Mouse (Mus musculus) E14TG2a.4 (cell line): ENCODE results near the gene Rbbp7.
A peak's percentile ranks its signal among the peaks of the same experiment; 100 is the strongest.

ENCODE experiments used
- H3K27me3 ChIP-seq: 2 replicates; pipeline ENCODE4 v1.6.1; 2014; ENCODE audit warnings: low read length, control low read depth; ENCODE audit not compliant: insufficient read depth
- H3K36me3 ChIP-seq: 2 replicates; pipeline ENCODE4 v1.6.1; 2014; ENCODE audit warnings: low read length, control low read depth; ENCODE audit not compliant: insufficient read depth
- H3K4me1 ChIP-seq: replicated peaks from 2 replicates; pipeline ENCODE4 v1.6.1; 2014; ENCODE audit warnings: low read depth, low read length, control low read depth
- H3K4me3 ChIP-seq: replicated peaks from 2 replicates; pipeline ENCODE4 v1.5.1; 2014; ENCODE audit warnings: mild to moderate bottlenecking, low read length
- H3K9me3 ChIP-seq: 2 replicates; pipeline ENCODE4 v1.6.1; 2014; ENCODE audit warnings: low read length, control low read depth
- CTCF ChIP-seq: conservative IDR thresholded peaks from 2 replicates; pipeline ENCODE4 v1.5.1; 2014; ENCODE audit warnings: low read length
- NANOG ChIP-seq: IDR thresholded peaks from 2 replicates; pipeline ENCODE4 v1.6.1; 2014; ENCODE audit warnings: borderline replicate concordance, low read length, mixed read lengths
- POU5F1 ChIP-seq: IDR thresholded peaks from 2 replicates; pipeline ENCODE4 v1.6.1; 2014; ENCODE audit warnings: low read length, borderline replicate concordance

The Rbbp7 gene

DNA sequence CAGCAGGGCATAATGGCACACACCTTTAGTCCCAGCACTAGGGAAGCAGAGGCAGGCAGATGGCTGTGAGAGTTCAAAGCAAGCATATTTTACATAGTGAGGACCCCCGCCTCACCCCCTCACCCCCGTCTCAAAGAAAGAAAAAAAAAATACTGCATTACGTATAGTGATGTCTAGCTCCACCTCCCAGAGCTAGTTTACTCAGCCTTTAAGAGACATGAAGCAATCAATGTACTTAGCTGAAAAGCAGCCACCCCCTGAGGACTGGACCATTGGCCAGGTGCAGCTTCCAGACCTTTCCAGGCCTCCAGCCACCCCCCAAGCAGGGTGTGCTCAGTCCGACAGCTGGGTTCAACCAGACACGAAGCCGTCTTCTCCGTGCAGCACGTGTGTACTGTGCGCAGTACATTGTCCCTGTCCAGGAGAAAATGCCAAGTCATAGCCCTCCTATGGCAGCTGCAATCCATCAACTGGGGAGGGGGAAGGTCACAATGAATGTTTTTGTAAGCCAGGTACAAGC, 24.0 kb upstream of the Rbbp7 start:
- peaks cover 10% of the 10 kb centered on the region for H3K4me1 ChIP-seq
- H3K36me3 ChIP-seq, result no peaks in the 10 kb centered on the region
- TF ChIP-seq NANOG (no peak), POU5F1 (no peak), CTCF (no peak)

GRCm38 (mm10) chrX:162748696-162749420, 11.3 kb upstream of the Rbbp7 start:
- TF ChIP-seq NANOG (no peak), CTCF (no peak), POU5F1 (no peak)
- Histone ChIP-seq H3K4me1 (peaks cover 5% of the 10 kb centered on the region; the same call in 1 of the 2 replicates), H3K9me3 (no peaks in the 10 kb centered on the region), H3K4me3 (no peak overlapping the region), H3K27me3 (peaks cover 60% of the 10 kb centered on the region), H3K36me3 (no peaks in the 10 kb centered on the region)

More for the DNA sequence above, 24.0 kb upstream of the Rbbp7 start:
- H3K9me3 ChIP-seq, result no peaks in the 10 kb centered on the region
- no peaks in the 10 kb centered on the region for H3K27me3 ChIP-seq
- peak overlapping the region; percentile 64 for H3K4me3 ChIP-seq

DNA sequence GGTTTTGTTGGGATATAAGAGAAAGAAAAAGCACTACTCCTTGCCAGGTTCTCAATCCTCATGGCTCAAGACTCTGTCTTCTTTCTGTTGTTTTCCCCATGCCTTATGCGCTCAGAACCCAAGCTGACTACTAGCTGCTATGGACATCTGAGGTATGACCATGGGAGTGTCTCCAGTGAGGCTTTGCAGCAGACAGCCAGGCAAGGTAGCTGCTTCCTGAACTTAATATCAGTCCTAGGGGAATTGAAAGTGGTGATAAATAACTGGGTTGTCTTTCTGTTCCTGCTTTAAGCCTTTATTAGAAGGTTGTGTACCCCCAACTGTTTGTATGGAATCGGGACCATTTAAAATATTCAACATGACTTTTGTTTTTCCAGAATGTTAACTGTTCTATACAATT, 7.8 kb upstream of the Rbbp7 start:
- no peaks in the 10 kb centered on the region for H3K36me3 ChIP-seq
- TF ChIP-seq POU5F1, result no peak
- TF ChIP-seq CTCF, result no peak
- no peak for TF ChIP-seq NANOG
- peaks cover 23% of the 10 kb centered on the region for H3K4me1 ChIP-seq
- no peak overlapping the region for H3K4me3 ChIP-seq
- peaks cover 61% of the 10 kb centered on the region for H3K27me3 ChIP-seq
- no peaks in the 10 kb centered on the region for H3K9me3 ChIP-seq

DNA sequence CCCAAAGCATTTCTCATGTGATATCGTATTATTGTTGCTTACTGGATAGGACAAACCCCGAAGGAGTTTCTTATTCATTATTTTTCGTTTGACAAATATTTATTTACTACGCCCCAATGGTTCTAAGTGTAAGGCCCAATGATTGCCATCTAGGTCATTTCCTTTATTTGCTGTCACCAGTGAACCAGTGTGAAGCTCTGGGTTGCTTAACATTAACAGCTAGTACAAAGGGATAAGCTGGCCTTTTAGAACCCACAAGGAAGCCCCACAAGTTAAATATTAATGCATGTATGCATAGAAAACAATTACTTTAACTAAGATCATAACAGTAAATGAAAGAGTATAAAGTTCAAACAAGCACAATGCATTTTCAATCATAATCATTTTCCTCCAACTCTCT, 5.9 kb upstream of the Rbbp7 start:
- H3K9me3 ChIP-seq, result no peaks in the 10 kb centered on the region
- no peak overlapping the region for H3K4me3 ChIP-seq
- TF ChIP-seq NANOG (no peak), POU5F1 (no peak), CTCF (no peak)
- H3K36me3 ChIP-seq, result no peaks in the 10 kb centered on the region
- H3K27me3 ChIP-seq, result peaks cover 48% of the 10 kb centered on the region
- peaks cover 39% of the 10 kb centered on the region for H3K4me1 ChIP-seq

DNA sequence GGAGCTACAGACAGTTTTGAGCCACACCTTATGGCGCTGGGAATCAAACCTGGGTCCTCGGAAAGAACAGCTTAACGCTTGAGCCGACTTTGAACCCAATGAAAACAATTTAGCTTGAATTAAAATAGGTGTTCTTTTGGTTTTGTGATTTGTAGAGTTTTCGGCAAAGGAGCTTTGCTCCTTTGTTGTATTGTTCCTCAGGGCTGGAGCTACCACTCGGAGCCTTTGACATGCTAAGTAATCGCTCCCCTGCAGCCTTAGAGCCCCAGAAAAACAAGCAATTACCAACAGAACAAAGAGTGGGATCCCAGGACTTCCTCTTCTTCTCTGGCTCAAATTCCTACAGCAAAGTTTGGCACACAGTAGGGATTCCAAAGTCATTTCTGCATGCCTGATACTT, 4.1 kb upstream of the Rbbp7 start:
- no peak overlapping the region for H3K4me3 ChIP-seq
- H3K9me3 ChIP-seq, result no peaks in the 10 kb centered on the region
- TF ChIP-seq CTCF (no peak), POU5F1 (no peak; the same call in 1 of the 2 replicates), NANOG (peak; percentile 78; the same call in 1 of the 2 replicates)
- no peaks in the 10 kb centered on the region for H3K36me3 ChIP-seq
- H3K27me3 ChIP-seq, result peaks cover 37% of the 10 kb centered on the region
- H3K4me1 ChIP-seq, result peaks cover 40% of the 10 kb centered on the region

DNA sequence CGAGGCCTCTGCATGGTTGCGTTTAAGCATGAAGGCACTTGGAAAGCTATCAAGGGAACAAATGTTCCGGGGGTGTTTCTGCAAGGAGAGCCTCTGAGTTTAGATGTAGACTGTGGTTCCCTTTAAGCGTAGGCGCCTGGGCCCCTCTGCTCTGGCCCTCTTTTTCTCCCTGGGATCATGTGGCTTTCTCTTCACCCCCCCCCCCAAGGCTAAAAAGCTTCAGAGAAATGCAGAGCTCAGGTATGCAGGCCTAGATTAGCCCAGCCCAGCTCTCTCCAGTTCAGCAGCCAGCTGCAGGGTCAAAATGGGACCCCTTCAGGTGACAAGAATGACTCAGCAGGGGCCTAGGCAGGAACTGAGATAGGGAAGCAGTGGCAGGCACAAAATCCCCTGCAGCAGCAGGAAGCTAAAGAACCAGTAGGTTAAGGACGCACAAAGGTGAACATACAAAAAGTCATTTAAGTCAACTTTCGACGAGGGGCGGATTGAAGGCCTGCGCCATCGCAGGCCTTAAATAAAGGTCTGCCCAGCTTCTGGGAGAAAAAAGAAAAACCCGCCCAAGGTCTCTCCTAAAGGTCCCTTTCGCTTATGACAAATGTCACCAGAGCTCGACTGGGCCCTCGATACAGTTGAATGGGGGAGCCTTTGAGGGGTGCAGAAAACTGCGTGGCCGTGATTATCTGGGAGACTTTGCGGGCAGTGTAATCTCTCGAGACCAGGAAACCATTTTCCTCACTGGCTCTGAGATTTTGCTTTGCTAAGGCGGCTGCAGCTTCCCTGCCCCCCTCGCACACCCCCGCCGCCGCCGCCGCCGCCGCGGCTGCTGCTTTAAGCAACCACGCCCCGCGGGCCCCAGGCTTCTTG, 719 bp upstream of the Rbbp7 start:
- H3K9me3 ChIP-seq, result no peaks in the 10 kb centered on the region
- H3K4me1 ChIP-seq, result peaks cover 50% of the 10 kb centered on the region

DNA sequence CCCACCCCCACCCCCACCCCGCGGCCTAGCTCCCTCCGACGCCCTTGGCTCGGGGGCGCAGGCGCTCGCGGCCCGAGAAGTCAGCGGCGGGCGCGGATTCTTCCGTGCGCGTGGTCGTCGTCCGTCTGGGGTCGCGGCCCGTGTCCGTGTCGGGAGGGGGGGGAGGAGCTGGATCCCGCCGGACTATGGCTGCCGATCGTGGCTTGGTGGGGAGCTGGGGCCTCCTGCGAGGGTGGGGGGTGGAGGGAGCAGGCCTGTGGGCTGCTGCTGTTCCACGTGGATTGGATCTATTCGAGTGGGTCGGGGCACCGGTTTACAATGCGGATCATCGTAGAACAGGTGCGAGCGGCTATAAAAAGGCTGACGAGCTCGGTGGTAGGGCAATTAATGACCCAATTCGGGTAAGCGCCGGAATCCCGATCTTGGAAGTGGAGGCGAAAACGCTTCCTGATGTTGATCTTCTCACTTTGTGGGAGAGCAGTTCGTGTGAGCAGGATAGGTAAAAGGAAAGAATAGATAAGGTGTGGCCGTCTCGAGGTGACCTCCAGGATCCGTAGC, 835 bp downstream of the Rbbp7 start:
- H3K4me1 ChIP-seq, result peaks cover 44% of the 10 kb centered on the region
- H3K4me3 ChIP-seq, result peak overlapping the region; percentile 86
- peaks cover 31% of the 10 kb centered on the region for H3K36me3 ChIP-seq
- H3K9me3 ChIP-seq, result no peaks in the 10 kb centered on the region
- peaks cover 7% of the 10 kb centered on the region; the same call in 1 of the 2 replicates for H3K27me3 ChIP-seq
- no peak for TF ChIP-seq POU5F1
- TF ChIP-seq CTCF, result no peak
- no peak for TF ChIP-seq NANOG

More for the DNA sequence above, 719 bp upstream of the Rbbp7 start:
- Histone ChIP-seq H3K4me3 (peak overlapping the region; percentile 71), H3K36me3 (peaks cover 18% of the 10 kb centered on the region), H3K27me3 (peaks cover 11% of the 10 kb centered on the region; the same call in 1 of the 2 replicates)
- no peak for TF ChIP-seq CTCF
- no peak for TF ChIP-seq NANOG
- no peak for TF ChIP-seq POU5F1

DNA sequence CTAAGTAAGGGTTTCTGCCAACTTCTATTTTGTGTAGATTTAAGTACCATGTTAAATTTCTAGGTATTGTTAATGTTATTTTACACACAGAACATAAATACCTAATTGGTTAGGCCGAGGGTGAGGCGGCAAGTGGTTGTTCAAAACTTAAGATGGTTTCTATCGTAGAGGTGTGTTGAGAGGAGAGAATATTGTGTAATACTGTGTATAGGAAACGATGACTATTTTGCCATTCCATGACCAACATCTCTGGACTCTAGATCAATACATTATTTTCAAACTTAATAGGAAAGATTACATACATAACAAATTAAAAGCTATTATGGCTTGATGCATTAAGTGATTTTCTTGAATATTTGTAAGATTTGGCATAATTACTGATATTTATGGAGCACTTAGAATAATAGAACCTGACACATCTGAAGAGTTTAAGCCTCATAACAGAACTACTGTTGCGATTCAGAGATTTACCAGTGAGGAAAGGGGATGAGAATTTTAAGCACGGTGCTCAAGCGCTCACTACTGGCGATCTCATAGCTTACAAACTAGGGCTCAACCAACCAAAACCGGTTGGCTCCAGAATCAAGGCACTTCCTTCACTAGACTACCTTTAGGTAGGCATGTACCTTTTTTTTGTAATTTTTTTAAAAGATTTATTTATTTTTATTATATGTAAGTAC, 1.7 kb downstream of the Rbbp7 start:
- peak overlapping the region; percentile 86 for H3K4me3 ChIP-seq
- peaks cover 7% of the 10 kb centered on the region; the same call in 1 of the 2 replicates for H3K27me3 ChIP-seq
- H3K4me1 ChIP-seq, result peaks cover 38% of the 10 kb centered on the region
- TF ChIP-seq NANOG, result no peak
- H3K9me3 ChIP-seq, result no peaks in the 10 kb centered on the region
- peaks cover 39% of the 10 kb centered on the region for H3K36me3 ChIP-seq
